Mouse (Mus musculus): Measurements from ENCODE around the gene Mpst. TPM values are rescaled to one million over a fixed set of nuclear protein-coding genes. Genes with fewer than 3 reads are reported as not detected.

Mpst gene
- total RNA-seq (2015; ENCODE audit: low replicate concordance) = 32.8 and 35.2 TPM in 2 replicates
- total RNA-seq (2017; ENCODE audit: low replicate concordance) = 45.6 and 67.9 TPM in 2 replicates

DNA sequence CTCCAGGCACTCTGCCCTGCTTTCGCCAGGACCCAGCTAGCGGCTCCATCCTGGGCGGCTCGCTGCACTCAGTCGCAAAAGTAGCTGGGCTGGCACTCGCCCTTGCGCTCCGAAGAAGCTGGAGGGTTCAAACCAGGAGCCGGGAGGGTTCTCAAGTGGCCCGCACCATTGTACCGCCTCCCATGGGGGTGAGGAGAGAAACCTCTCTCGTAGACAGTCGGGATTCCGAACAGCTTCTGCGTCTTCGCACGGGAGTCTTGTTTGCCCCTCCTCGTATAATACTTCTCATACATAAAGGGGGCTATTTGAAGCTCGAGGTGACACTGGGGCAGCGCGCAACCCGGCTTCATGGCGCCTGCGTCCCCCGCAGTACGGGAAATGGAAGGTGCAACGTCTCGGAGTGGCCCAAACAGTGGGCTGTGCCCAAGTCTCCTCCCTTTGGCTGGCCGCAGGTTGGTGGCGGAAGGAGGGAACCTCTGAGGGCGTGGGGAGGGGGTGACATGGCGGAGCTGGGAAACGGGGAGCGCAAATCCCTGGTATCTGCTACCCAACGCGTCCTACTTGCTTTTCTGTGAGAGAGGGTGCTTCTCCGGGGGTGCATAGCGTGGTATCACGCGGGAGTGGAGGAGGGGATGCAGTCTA lies at the start of gene Mpst:
TSS of gene Mpst (plus strand) at position 124 of the 642 bp plus-strand sequence.
- peak; percentile 83 for ATAC-seq (replicated peaks; ENCODE audit: low FRiP score, poor library complexity, severe bottlenecking)

GRCm38 (mm10) chr15:78365916-78366315 lies 40.3 kb upstream of the Mpst start:
- no peak for ATAC-seq (replicated peaks; ENCODE audit: low FRiP score, poor library complexity, severe bottlenecking)

DNA sequence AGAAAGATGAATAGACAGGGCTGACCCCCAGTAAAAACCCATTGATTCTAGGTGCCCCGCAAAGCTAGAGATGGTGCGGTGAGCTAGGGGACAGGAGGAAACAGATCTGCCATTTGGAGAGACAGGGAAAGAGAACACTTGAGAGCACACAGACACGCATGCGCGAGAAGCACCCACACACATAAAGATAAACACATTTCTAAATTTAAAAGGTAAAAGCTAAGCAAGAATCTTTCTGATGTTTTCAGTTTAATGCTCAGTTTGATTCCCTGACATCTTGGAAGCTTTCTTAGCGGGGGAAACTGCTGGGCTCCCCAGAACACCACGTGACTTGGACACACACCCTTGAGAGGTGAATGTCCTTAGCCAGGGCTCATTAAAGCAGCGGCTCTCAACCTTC lies 39.3 kb upstream of the Mpst start:
- no peak for ATAC-seq (replicated peaks; ENCODE audit: low FRiP score, poor library complexity, severe bottlenecking)

DNA sequence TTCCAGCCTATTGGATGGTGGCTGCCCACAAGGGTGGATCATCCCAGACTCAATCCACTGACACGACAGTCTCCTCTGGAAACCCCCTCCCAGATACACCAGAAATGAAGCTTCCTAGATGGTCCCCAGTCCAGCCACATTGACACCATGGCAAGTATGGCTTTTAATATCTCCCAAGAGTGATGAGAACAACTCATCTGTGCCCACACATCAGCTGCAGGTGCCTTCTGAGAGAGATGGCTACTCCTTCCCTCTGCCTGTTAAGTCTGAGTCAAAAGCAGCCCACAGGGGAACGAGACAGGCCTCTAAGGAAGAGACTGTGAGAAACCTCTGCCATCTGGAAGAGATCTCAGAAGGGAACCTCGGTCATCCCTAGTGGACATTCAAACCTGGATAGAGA lies 38.4 kb upstream of the Mpst start:
- ATAC-seq (replicated peaks; ENCODE audit: low FRiP score, poor library complexity, severe bottlenecking) = no peak

- ATAC-seq (replicated peaks; ENCODE audit: low FRiP score, poor library complexity, severe bottlenecking) = peak; percentile 59; the same call in 1 of the 2 replicates
These were observed 37.3 kb upstream of the Mpst start for GRCm38 (mm10) chr15:78368926-78369346.

DNA sequence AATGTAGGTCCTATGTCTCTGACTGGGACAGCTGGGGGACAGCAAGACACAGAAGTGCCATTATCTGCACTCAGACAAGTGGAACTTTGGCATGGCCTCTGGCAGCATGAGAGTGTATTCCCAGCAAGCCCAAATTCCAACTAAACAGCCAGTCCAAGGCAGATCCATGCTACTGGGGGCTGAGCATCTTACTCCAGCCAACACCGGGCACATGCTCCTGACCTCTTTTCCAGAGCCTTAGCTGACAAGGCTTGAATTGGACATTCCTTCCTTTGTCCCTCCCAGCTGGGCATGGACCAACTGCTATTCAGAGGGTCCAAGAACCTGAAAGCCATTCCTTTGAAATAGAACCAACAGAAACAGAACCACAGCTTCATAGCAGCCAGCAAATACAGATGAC lies 36.6 kb upstream of the Mpst start:
- no peak for ATAC-seq (replicated peaks; ENCODE audit: low FRiP score, poor library complexity, severe bottlenecking)

DNA sequence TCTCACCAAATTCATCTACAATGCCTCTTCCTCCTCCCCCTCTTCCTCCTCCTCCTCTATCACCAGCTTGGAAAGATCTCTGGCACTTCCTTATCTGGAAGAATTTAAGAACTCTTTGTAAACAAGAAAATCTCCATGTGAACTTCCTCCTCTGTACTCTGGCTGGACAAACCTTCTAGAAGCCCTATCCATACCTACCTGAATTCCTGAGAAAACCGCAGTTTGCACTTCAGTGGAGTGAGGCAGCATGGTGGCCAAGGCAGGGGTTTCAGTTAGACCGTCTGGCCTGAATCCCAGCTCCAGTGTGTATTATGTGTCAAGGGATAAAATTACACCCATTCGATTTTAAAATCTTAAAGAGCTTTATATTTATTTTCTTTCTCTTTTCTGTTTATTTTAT lies 33.4 kb upstream of the Mpst start:
- no peak for ATAC-seq (replicated peaks; ENCODE audit: low FRiP score, poor library complexity, severe bottlenecking)

- no peak for ATAC-seq (replicated peaks; ENCODE audit: low FRiP score, poor library complexity, severe bottlenecking)
These were observed 32.0 kb upstream of the Mpst start for GRCm38 (mm10) chr15:78374204-78374603.

DNA sequence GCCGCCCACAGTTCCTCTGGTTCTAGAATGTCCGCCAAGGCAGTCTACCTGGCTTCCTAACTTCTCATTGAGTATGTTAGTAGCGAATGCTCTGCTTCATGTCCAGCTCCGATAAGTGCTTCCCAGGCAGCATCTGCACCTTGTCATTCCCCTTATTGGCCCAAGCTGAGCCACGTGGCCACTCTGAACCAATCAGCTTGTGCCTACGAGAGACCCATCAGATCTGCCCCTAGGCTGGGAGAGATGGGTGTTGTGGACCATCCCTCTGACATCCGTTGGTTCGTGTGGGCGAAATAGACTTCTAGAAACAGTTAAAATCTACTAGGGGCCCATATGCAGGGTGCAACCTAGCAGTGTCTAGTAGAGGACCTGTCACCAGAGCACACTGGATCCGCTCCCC lies 28.4 kb upstream of the Mpst start:
- no peak for ATAC-seq (replicated peaks; ENCODE audit: low FRiP score, poor library complexity, severe bottlenecking)

DNA sequence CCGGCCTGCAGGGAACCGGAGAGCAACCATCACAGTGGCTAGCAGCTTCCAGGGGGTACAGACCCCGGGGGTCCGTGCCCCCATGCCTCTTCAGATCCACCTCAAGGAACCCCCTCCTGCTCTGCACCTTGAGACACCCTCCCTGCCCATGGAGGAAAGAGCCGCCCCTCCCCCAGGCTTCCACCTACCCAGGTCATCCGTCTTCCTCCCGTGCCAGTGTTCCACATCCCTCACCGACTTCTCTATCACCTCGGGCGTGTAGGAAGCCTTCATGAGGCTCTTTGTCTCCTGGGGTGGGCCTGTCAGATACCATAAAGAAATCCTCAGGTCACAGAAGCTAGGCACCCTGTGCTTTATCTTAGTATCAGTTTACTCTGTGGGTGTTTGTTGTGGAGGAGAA lies 27.7 kb upstream of the Mpst start:
- ATAC-seq (replicated peaks; ENCODE audit: low FRiP score, poor library complexity, severe bottlenecking) = no peak; the same call in 1 of the 2 replicates

GRCm38 (mm10) chr15:78380208-78380607 lies 26.0 kb upstream of the Mpst start:
- no peak for ATAC-seq (replicated peaks; ENCODE audit: low FRiP score, poor library complexity, severe bottlenecking)

DNA sequence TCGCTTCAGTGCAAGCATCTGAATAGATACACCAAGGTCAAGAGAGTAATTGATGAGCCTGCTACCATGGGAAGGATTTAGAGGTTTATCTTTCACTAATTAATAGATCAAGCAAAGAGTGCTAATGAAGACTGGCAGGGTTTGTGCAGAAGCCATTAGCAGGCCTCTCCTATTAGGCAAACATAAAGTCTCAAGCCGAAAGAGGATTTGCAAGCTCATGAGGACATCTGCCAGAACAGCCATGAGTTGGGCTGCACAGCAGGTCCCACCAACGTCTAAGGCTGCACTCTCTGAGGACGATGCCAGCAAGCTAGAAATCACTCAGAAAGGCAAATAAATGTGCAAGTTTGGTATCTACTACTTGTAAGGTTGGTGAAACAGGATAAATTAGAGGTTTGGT lies 25.5 kb upstream of the Mpst start:
- ATAC-seq (replicated peaks; ENCODE audit: low FRiP score, poor library complexity, severe bottlenecking) = no peak

DNA sequence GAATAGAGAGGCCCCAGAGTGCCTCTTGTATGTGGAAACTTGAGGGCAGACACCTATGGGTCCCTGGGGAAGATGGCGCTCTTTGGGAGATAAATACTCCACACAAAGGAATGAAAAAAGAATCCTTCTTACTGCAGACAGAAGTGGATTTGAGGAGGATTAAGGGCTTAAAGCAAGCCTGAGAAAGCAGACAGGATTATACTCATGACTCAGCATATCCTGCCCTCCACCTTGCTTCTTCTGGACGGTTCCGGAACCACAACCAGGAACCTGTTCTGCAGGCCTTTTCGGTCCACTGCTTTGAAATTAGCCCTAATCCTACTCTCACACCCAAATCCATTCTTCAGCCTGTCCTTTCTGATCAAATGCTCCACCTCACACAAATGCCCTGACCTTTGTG lies 24.1 kb upstream of the Mpst start:
- no peak for ATAC-seq (replicated peaks; ENCODE audit: low FRiP score, poor library complexity, severe bottlenecking)

DNA sequence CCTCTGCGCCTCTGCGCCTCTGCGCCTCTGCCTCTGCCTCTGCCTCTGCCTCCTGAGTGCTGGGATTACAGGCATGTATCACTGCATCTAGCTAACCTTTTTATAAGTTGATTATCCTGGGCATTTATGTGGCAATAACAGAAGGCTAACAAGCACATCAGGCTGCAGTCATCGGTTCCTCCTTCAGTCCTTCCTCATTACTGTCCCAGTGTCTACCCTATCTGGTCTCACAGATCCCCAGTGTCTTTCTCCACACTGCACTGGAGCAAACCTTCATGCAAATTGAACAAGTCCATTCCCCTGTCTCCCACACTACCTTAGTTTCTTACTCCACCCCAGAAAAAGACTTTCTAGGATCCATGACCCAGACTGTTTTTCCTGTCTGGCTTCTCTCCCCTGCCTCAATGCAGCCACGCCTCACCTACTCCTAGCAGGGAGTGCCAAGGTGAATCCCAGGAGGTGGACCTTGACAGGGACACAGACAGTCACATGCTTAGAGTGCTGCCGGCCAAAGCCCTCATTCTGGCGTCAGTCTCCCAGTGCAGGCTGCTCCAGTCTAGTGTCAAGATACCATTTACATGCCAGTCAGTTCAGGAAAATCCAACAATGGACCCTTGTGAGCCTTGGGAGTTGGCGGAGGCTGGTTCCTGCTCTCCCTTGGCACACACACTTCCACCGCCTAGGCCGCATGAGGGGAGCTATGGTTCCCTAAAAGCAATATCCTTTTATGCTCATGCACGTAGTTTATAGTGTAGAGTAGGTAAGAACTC lies 22.6 kb upstream of the Mpst start:
- no peak for ATAC-seq (replicated peaks; ENCODE audit: low FRiP score, poor library complexity, severe bottlenecking)

- ATAC-seq (replicated peaks; ENCODE audit: low FRiP score, poor library complexity, severe bottlenecking) = no peak
These were observed 21.7 kb upstream of the Mpst start for GRCm38 (mm10) chr15:78384220-78385116.

GRCm38 (mm10) chr15:78385564-78385963 lies 20.7 kb upstream of the Mpst start:
- ATAC-seq (replicated peaks; ENCODE audit: low FRiP score, poor library complexity, severe bottlenecking) = no peak

DNA sequence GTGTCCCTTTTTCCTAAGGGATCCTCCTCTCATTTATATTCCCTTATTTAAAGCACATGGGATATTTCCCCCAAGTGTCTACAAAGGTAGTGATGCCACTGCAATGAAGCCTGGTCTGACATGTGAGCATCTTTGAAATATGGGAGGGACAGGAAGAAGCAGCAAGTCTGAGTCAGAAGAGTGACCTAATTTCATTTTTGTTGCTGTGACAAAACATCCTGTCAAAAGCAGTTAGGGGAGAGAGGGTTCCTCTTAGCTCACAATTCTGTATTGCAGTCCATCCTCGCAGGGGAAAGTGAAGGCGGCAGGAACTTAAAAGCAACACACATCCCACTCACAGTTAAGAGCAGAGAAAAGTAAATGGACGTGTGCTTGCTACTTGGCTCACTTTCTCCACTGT lies 15.4 kb upstream of the Mpst start:
- ATAC-seq (replicated peaks; ENCODE audit: low FRiP score, poor library complexity, severe bottlenecking) = no peak

DNA sequence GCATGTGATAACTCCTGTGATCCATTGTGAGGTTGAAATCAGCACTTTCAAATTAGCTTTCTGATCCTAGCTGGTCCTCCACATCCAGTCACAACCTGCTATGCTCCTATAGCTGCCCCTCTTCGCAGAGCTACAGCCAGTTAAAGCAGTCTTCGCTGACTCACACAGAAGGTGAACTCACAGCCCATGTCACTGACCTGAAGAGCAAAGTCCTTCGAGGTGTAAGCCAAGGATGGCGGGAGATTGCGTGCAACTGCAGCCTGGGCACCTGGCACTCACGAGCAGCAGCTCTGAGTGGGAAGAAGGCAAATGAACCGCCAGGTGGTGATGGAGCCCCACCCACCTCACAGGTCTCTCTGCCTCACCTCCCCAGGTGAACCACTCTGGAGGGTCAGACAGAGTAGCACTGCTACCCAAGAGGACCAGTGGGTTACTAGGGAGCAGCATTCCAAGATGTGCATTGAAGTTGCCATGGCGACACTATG lies 10.7 kb upstream of the Mpst start, which contains the start of gene Tex33:
TSS of gene Tex33 (minus strand) at position 435 of the 485 bp plus-strand sequence.
- ATAC-seq (replicated peaks; ENCODE audit: low FRiP score, poor library complexity, severe bottlenecking) = no peak

GRCm38 (mm10) chr15:78401345-78401744 lies 4.9 kb upstream of the Mpst start:
- ATAC-seq (replicated peaks; ENCODE audit: low FRiP score, poor library complexity, severe bottlenecking) = no peak

DNA sequence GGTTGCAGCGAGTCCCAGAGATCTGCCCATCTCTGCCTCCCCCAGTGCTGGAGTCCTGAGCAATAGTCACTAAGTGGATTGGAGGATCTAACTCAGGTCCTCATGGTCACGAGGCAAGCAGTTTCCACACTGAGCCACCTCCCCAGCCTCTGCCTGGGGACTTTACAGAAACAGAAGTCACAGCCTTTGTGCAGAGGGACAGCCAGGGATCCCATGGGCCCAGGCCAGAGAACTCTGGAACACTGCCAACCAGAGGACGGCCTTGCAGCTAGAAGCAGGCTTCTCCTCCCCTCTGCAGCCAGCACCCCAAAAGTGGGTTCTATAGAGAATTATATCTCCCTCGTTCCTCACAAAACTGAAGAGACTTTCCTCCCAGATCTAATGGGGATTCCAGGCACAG lies 4.3 kb upstream of the Mpst start:
- ATAC-seq (replicated peaks; ENCODE audit: low FRiP score, poor library complexity, severe bottlenecking) = no peak

Measured in erythroid progenitor cell, adult 5-6 weeks (primary cell).